Mouse (Mus musculus) cerebellum, adult 8-10 months (tissue): ENCODE results near the gene Pdzd2.

Experiments
- DNase-seq: peaks from one replicate; pipeline ENCODE4 v3.0.0; 2022

Pdzd2 gene

GRCm38 (mm10) chr15:12728381-12728780 is 11.3 kb downstream of the Pdzd2 start:
- no peak for DNase-seq

DNA sequence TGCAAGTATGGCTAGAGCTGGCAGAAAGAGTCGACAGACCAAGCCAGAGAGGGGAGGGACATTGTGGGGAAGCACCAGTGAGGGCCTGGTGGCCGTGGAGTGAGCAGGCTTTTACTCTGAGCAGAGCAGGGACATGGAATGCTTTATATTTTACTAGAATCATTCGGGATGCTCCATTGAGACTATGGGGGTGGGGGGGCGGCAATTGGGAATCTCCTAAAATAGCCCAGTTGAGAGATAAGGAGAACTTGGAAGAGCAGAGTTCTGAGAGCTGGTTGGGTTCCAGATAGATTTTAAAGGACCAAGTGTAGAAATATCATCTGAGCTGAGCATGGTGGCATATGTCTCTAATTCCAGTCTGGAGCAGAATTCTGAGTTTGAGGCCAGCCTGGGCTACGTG is 14.5 kb downstream of the Pdzd2 start:
- no peak for DNase-seq

- no peak for DNase-seq
Observed at GRCm38 (mm10) chr15:12721684-12722500, 17.8 kb downstream of the Pdzd2 start.

GRCm38 (mm10) chr15:12718819-12719218 is 20.9 kb downstream of the Pdzd2 start:
- no peak for DNase-seq

- no peak for DNase-seq
Observed at GRCm38 (mm10) chr15:12717410-12717809, 22.3 kb downstream of the Pdzd2 start.

DNA sequence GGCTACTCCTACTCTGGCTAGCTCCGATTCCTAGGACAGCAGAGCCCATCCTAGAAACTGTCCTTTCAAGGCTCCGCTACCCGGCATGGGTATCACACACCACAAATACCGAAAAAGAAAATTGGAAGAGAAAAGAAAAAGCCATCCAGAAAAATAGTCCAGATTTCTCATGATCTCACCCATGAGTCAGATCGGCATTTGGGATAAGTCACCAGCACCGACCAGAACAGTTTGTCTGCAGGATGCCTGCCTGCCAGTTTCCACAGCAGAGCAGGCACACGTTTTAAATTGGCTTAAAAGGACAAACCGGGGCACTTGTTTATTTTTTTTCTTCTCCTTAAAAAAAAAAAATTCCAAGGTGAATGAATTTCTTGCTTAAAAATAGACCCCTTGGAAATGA is 22.8 kb downstream of the Pdzd2 start:
- DNase-seq = no peak

GRCm38 (mm10) chr15:12714322-12714721 is 25.4 kb downstream of the Pdzd2 start:
- DNase-seq = no peak

DNA sequence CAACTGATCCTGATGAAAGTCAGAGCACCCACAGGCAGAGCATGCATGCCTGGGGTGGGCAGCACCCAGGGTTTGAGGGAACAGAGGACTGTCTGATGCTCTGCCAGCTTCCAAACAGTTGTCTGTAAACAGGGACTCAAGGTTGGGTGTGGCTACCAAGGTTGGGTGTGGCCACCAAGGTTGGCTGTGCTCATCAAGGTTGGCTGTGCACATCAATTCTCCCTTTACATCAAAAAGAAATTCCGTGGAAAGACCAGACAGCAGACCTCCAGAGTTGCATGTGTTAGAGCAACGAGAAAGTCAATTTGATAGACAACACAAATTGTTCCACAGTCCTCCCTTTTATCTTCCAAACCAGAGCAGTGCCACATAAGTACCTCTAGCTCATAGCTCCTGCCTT is 26.5 kb downstream of the Pdzd2 start:
- DNase-seq = no peak

DNA sequence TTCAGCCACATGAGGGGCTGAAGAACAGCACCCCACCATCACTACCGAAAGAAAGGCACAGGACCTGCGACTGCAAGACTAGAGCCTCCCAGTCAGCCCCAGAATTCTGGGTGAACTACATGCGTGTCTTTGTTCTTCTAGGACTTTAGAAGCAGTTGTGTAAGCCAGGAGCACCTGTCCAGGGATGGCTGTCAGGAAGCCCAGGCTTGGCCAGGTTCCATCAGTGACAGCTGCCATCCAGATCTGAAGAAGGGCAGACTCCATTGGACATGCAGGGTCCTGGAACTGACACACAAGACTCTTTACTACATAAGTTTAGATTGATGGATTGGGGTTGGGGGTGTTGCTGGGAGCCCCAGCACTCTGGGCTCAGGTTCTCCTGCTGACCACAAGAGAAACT is 29.7 kb downstream of the Pdzd2 start:
- peak; percentile 11 for DNase-seq

- DNase-seq = no peak
Observed at GRCm38 (mm10) chr15:12708297-12708696, 31.4 kb downstream of the Pdzd2 start.

DNA sequence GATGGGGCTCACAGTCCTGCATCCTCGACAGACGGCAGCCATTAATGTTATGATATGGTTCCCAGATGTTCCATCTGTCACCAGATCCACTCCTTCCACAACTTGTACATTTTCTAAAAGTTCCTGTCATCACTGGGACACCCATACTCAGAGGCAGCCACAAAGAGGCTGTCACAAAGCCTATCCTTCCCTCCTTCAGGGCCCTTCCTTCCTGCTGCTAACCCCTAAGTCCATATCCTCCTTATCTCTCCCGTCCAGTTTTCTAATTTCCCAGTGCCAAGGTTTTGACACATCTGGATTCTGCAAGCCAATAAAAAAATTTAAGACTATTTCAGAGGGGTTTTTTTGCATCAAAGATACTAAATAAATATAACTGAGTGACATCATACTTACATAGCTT is 32.8 kb downstream of the Pdzd2 start:
- DNase-seq = no peak

GRCm38 (mm10) chr15:12700367-12700766 is 39.4 kb downstream of the Pdzd2 start:
- peak; percentile 52 for DNase-seq

GRCm38 (mm10) chr15:12697741-12698140 is 42.0 kb downstream of the Pdzd2 start:
- no peak for DNase-seq

DNA sequence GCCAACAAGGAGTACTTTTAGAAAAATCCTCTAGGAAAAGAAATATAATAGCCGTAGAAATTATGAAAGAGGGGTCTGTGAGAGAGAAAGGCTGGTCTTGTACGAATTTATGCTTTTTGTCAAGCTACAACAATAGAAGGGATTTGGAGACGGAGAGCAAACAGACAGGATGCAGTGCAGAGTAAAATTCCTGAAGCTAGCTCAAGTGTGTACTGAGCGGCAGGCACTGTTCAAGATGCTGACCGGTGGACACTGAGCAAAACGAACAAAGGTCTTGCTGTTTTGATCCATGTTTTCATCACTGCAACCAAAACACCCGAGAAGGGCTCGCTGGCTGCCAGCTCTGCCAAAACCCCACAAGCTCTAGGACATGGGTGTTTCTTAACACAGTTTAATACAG is 42.8 kb downstream of the Pdzd2 start:
- no peak for DNase-seq

DNA sequence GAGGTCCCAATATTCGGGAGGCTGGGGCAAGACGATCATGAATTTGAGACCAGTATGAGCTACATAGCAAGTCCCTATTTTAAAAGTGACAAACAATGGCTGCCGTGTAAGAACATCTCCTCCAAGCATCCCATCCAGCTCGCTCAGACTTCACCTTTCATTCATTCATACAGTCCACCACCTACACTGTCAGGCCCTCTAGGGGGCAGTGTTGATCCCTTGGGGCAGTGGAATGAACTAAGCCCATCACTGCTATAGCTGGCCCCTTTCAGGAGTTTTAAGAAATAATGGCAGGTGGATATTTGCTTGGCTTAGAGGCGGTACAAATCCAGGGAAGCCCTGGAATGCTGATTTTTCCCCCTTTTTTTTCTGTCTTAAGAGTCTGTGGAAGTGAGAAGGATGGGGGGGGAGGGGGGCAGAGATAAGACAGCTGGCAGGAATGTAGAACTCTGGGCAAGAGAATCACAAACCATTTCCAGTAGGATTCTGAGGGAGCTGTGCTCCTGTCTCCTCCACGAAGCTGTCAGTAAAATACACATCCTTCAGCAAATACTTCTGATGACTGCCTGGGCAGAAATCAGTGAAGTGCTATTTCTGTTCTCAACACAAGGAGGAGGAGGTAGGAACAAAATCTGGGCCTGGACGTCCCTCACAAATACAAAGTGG is 49.9 kb downstream of the Pdzd2 start:
- no peak for DNase-seq

GRCm38 (mm10) chr15:12682549-12682948 is 57.2 kb downstream of the Pdzd2 start:
- DNase-seq = no peak

- no peak for DNase-seq
Observed at GRCm38 (mm10) chr15:12681891-12682290, 57.8 kb downstream of the Pdzd2 start.

DNA sequence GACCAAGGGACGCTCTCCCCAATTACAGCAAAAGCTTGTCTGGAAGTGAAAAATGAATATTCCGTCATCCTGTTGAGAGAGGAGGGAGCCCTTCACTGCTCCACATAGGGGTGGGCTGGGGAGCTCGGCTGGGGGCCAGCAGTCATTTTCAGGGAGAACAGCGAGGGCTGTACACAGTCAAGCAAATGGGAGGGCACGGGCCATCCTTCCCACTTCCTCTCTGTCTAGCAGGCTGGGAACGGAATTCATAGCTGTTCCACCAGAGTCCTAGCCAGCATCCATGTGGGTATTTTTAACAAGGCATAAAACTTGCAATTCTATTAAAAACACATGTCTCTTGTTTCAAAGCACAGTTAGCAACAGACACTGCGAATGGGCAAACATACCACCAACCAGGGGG is 59.0 kb downstream of the Pdzd2 start:
- DNase-seq = no peak

GRCm38 (mm10) chr15:12679996-12680395 is 59.7 kb downstream of the Pdzd2 start:
- DNase-seq = no peak

- DNase-seq = no peak
Observed at GRCm38 (mm10) chr15:12678540-12679112, 61.1 kb downstream of the Pdzd2 start.

- DNase-seq = no peak
Observed at GRCm38 (mm10) chr15:12675366-12675765, 64.4 kb downstream of the Pdzd2 start.

- no peak for DNase-seq
Observed at GRCm38 (mm10) chr15:12674026-12674425, 65.7 kb downstream of the Pdzd2 start.

DNA sequence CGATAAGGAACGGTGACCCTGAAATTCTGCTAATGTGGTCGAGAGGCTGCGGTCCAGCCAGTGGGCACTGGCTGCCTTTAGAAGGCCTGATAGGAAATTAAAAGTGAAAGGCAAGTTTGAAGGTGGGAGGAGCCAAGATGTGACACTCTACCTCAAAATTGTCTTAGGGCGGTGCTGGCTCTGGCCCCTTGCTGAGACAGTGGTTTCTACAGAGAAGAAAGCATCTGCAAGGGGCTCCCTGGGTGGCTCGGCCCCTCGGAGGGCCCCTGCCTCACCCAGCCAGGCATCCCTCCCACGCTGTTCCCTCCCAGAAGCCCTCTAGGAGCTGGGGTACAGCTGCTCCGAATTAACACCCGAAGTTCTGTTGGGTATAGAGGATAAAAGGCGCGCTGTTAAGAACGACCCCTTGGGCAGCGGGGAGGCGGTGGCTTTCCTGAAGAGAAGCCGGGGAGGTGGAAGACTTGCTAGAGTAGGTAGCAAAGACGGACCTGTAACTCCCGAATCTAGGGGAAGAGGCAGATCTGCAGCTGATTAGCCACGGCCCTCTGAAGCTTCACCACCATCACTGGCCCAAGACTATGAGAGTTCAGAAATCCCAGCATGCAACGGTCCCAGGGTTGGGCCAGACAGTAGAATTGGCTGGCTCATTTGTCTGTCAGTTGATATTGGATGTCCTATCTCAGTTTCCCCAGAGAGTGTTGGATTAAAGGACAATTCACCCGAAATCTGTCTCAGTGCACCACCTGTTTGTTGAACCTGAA is 71.8 kb downstream of the Pdzd2 start:
- DNase-seq = no peak
